Mouse (Mus musculus): ENCODE results near the gene Pinlyp.

DNA sequence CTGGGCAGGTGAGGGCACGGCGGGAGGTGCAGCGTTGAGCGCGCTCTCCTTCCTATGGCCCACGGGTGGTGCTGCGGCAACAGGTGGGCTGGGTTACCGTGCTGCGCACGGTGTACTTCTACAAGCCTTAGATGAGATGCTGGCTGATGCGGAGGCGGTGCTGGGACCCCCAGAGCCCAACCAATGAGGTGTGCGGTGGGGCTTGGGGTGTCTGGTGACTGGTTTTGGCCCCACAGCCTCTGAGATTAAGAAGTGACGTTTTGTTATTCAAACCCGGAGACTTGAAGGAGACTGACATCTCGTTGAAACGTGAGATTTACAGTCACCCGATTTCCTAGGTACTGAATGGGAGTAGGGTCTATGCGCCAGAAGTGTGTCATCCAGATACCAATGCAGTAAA lies 11.6 kb downstream of the Pinlyp start:
- no peak for TF ChIP-seq CTCF (IDR thresholded peaks at IDR 0.05; ENCODE audit: insufficient read depth, low read depth, low read length)
- no peak for TF ChIP-seq POLR2A (IDR thresholded peaks at IDR 0.05; ENCODE audit: insufficient read depth, low read depth, low read length)
